Mouse (Mus musculus) megakaryocyte, embryonic 14.5 days (primary cell): ENCODE results near the gene Tom1l2.
A peak's percentile ranks its signal among the peaks of the same experiment; 100 is the strongest.

ENCODE experiments used
- FLI1 ChIP-seq: IDR thresholded peaks from 2 replicates; pipeline ENCODE4 v1.6.1; 2012; ENCODE audit warnings: low read length, inconsistent platforms, mixed read lengths
- GATA1 ChIP-seq: IDR thresholded peaks from 3 replicates; pipeline ENCODE4 v1.6.1; 2012; ENCODE audit warnings: mixed read lengths, low read length, inconsistent platforms, borderline replicate concordance

GRCm38 (mm10) chr11:60268563-60268962, 84.1 kb downstream of the Tom1l2 start:
- TF ChIP-seq FLI1 (0 out of 2 replicates have a peak, but pooled peaks have one; percentile 48), GATA1 (no peak; the same call in 2 of the 3 replicates)
